Mouse (Mus musculus) embryonic fibroblast, embryonic 13.5 days (primary cell): ENCODE measurements around the gene Cdkn3. TPM values are rescaled to one million over a fixed set of nuclear protein-coding genes. Genes with fewer than 3 reads are reported as not detected.
"Not testable (repeated sequence)": the region's sequence is repeated elsewhere in the genome, so short reads cannot be mapped to it uniquely, and the experiment has no call there.

Experiments
- H3K27ac ChIP-seq: 2 replicates; pipeline ENCODE4 v1.5.1; 2012; ENCODE audit warnings: low read length, control low read depth, inconsistent platforms; ENCODE audit not compliant: insufficient read depth
- H3K4me1 ChIP-seq: 2 replicates; pipeline ENCODE4 v1.6.1; 2011; ENCODE audit warnings: low read length; ENCODE audit not compliant: control insufficient read depth, insufficient read depth
- H3K4me3 ChIP-seq: 2 replicates; pipeline ENCODE4 v1.5.1; 2011; ENCODE audit warnings: mild to moderate bottlenecking, control low read depth, low read length; ENCODE audit not compliant: insufficient read depth
- CTCF ChIP-seq: IDR thresholded peaks from 2 replicates; pipeline ENCODE4 v1.5.1; 2011; ENCODE audit warnings: mild to moderate bottlenecking, control low read depth, low read length, moderate library complexity, borderline replicate concordance; ENCODE audit not compliant: insufficient read depth
- POLR2A ChIP-seq: IDR thresholded peaks from 2 replicates; pipeline ENCODE4 v1.6.1; 2011; ENCODE audit warnings: low read depth, mild to moderate bottlenecking, control low read depth, low read length, moderate library complexity
- polyA plus RNA-seq: library from polyadenylated mRNA; stranded (reverse); fragments of >200 nt; gene quantifications from 2 replicates; pipeline ENCODE4 v1.2.4, GENCODE M21; 2011; ENCODE audit warnings: low read depth; ENCODE audit not compliant: missing spikeins, insufficient read length

The Cdkn3 gene
- polyA plus RNA-seq, 1 experiment = 27.5 TPM

DNA sequence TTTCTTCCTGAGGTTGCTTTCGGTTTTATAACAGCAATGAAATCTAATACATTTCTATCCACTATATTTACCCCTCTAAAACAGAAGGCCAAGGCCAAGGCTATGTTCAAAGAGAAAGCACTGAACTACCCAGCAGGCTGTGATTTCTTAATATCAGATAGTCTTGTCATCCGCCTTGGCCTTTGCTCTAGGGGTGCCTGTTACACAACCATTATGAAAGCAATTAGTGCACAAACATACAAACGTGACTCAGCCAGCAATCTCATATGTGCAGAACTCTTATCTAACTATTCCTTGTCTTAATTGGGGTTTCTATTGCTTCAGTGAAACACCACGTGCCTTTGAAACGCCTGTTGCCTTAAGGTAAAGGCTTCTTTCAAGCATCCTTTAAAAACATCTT, 33.8 kb downstream of the Cdkn3 start:
- Histone ChIP-seq H3K4me1 (peaks cover 3% of the 10 kb centered on the region; the same call in 1 of the 2 replicates), H3K27ac (no peak overlapping the region), H3K4me3 (no peak overlapping the region)
- TF ChIP-seq CTCF (no peak), POLR2A (no peak)

DNA sequence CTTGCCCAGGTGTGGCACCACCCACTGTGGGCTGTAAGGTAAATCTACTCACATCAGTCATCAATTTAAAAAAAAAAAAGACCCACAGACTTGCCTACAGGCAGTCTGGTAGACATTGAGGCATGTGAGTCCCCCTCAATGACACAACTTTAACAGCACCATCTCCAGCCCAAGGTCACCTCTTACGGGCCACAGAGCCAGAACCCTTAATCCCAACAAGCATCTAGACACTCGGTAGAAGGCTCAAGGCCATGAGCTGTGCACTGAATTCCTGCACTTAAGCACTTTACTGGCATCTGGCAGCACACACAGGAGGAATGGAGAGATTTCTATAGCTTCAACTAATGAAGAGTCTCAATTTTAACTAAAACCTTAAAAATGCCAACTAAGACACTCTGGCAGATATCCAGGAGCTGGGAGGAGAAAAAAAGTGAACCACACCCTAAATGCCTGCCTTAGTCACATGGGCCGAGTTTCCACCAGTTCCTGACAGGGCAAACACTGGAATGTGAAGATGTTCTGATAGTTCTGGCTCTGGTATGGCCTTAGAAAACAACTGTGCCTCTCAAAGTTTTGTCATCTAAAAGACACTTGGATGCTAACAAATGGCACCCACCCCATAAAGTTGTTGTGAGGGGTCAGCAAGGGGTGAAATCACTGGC, 40.5 kb downstream of the Cdkn3 start:
- Histone ChIP-seq H3K27ac (peak overlapping the region; percentile 43; the same call in 1 of the 2 replicates), H3K4me1 (peaks cover 13% of the 10 kb centered on the region), H3K4me3 (no peak overlapping the region)
- TF ChIP-seq POLR2A (no peak), CTCF (no peak)

DNA sequence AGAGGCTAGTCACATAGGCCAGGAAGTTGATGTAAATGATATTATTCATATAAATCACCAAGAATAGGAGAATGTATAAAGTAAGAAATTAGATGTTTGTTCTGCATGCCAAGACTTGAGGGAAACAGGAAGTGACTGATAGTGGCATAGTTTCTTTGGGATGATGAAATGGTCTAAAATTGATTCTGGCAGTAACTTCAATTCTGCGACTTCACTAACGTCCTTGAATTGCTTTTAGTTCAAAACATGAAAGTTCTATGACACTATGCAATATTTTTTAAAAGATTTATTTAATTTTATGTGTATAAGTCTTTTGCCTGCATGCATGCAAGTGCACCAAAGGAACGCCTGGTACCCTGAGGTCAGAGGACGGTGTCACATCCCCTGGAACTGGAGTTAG, 42.9 kb downstream of the Cdkn3 start:
- H3K4me3 ChIP-seq = no peak overlapping the region
- peak overlapping the region; percentile 69 for H3K27ac ChIP-seq
- peaks cover 13% of the 10 kb centered on the region for H3K4me1 ChIP-seq
- TF ChIP-seq CTCF = no peak
- TF ChIP-seq POLR2A = no peak

DNA sequence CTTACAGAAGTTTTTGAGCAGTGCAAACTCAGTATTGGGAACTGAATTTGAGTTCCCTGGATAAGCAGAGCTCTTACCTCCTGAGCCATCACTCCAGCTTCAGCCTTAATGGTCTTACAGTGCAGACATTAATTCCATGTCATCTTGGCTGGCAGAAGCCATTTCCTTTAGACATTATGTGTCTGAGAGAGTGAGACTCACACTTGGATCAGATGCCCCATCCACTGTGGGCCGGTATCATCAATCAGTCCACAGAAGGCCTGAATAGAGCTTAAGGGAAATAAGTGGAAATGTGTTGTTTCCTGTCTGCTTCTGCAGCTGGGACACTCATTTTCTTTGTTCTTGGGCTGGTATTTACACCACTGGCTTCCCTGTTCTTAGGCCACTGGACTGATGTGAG, 43.5 kb downstream of the Cdkn3 start:
- TF ChIP-seq CTCF (no peak), POLR2A (no peak)
- H3K27ac ChIP-seq = peak overlapping the region; percentile 69

DNA sequence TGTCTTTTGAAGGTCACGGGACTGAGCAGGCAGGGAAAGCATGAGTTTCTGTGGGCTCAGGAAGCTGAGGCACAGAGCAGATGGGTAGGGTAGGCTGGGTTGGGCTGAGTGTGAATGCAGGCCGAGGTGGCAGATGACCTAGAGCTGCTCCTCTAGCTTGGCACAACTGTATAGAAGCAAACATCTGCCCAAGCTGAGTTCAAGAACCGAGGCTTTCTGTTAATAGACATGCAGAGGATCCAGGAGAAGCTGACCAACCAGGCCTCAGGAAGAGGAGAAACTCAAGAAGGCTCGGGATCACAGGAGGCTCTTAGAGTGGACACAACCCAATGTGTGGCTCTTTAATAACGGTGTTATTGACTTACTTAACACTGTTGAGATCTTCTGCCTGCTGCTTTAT, 45.8 kb downstream of the Cdkn3 start:
- H3K4me1 ChIP-seq = peaks cover 7% of the 10 kb centered on the region
- H3K27ac ChIP-seq = no peak overlapping the region
- no peak for TF ChIP-seq CTCF
- TF ChIP-seq POLR2A = no peak
- H3K4me3 ChIP-seq = no peak overlapping the region

More for the DNA sequence above, 43.5 kb downstream of the Cdkn3 start:
- Histone ChIP-seq H3K4me3 (no peak overlapping the region), H3K4me1 (peaks cover 13% of the 10 kb centered on the region)

DNA sequence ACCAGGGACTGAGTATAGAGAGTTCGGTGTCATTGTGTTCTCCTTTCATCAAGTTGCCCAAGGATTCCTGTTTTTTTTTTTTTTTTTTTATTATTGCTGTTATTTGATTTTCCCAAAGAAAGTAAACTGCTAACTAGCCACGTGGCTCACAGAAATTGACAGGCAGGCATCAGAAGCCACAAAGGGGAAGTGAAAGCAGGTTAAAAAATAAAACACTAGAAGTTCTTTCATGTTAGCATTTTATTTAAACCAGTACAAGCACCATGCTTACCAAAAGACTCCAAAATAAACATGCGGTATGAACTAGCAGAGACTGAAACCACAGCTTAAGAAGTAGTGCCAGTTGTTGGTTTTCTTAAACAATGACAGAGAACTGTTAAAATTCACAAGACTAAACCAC, 47.6 kb downstream of the Cdkn3 start:
- H3K4me3 ChIP-seq = no peak overlapping the region
- H3K27ac ChIP-seq = no peak overlapping the region
- no peak for TF ChIP-seq CTCF
- no peak for TF ChIP-seq POLR2A
- peaks cover 4% of the 10 kb centered on the region; the same call in 1 of the 2 replicates for H3K4me1 ChIP-seq

DNA sequence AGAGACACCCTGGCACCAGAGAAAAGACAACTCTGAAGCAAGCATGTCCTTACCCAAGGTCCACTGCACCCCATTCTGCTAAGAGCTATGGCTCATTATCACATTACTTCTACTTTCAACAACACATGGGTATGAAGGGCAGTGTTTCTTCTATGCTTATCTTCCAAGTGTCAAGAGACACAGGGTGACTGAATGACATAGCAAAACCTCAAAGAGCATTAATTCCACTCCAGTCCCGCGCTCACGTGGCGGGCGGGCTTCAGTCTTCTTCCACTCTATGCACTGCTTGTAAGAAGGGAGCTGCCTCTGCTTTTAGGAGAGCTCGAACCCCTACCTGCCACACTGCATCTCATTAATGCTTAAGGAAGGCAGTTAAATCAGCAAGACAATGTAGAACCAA, 55.3 kb downstream of the Cdkn3 start:
- peaks cover 4% of the 10 kb centered on the region for H3K4me1 ChIP-seq
- H3K27ac ChIP-seq = no peak overlapping the region
- no peak overlapping the region for H3K4me3 ChIP-seq
- TF ChIP-seq POLR2A (no peak), CTCF (no peak)

DNA sequence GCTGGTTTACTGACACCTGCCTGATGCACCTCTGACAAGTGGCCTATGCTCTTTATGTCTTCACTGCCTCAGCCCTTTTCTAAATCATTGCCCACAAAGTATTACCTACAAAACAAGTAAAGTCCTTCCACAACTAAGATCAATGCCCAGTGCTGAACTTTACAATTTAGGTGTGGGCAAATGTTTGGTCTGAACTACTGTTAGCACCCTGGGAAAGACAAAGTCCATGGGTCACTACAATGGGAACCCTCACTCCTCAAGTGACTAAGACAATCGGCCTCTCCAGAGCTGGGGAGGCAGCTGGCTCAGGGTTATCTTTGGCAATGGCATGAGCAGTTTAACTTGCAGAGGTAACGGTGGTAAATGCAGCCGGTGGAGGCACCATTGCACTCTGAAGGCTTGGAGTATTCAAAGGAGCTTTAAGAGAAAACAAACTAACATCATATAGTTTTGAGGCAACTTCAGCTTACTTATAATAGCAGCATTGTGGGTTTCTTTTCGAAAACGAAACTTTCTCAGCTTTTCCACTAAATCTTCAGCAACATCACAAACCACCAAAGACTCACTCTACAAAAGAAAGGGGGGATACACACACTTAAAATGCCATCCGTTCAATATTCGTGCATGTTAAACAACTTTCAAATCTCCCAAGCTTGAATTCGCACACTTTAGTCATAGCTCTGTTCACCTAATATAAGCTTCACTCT, 56.7 kb downstream of the Cdkn3 start:
- H3K27ac ChIP-seq = no peak overlapping the region
- TF ChIP-seq POLR2A (no peak), CTCF (no peak)
- peaks cover 4% of the 10 kb centered on the region for H3K4me1 ChIP-seq
- H3K4me3 ChIP-seq = no peak overlapping the region

DNA sequence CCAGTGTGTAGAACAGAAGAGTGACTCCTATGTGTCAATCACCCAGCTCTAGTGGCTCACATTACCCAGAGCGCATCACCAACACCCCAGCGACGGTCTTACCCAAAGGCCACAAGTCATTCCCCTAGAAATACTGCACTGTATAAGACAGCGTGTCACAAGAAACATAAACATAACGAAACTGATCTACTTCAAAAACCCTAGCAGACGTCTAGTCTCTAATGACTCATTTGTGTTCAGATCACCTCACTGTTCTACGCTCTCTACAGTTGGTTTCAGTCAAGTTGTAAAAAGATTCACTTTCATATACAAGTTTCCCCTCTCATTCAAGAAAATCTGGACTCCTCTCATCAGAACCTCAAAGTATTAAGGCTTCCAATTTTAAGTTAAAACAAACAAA, 58.4 kb downstream of the Cdkn3 start:
- H3K4me1 ChIP-seq = peaks cover 4% of the 10 kb centered on the region
- H3K27ac ChIP-seq = no peak overlapping the region
- H3K4me3 ChIP-seq = no peak overlapping the region
- TF ChIP-seq CTCF (no peak), POLR2A (no peak)

DNA sequence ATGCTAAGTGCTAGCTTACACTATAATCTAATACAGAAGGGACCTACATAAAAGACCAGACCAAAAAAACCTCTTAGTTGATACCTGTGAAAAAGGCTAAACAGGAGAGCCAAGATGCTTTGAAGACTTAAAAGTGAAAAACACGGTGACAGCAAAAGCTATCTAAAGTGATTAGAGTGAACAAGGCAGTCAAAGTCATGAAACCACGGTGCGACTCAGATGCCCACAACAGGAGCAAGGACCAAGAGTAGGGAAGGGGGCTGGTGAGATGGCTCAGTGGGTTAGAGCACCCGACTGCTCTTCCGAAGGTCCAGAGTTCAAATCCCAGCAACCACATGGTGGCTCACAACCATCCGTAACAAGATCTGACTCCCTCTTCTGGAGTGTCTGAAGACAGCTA, 59.6 kb downstream of the Cdkn3 start:
- H3K27ac ChIP-seq, H3K4me1 ChIP-seq: not testable (repeated sequence)

More for the DNA sequence above, 59.6 kb downstream of the Cdkn3 start:
- 0 out of 2 replicates have a peak overlapping the region, but pooled peaks have one; percentile 20 for H3K4me3 ChIP-seq

Other genes with a start within 250 kb of the Cdkn3 start
- 259 and 293 TPM in 2 replicates for gene Cnih1, start 27.9 kb downstream of the Cdkn3 start, polyA plus RNA-seq
- 83.0 and 87.9 TPM in 2 replicates for gene Gmfb, start 61.7 kb downstream of the Cdkn3 start, polyA plus RNA-seq
- gene Cgrrf1, start 71.6 kb downstream of the Cdkn3 start, polyA plus RNA-seq = 29.6 and 34.5 TPM in 2 replicates
- gene Samd4, start 122.3 kb downstream of the Cdkn3 start, polyA plus RNA-seq = 54.3 and 71.0 TPM in 2 replicates